Mouse (Mus musculus) forebrain, embryonic 11.5 days (tissue): ENCODE results near the gene Snapc4. TPM values are rescaled to one million over a fixed set of nuclear protein-coding genes. Genes with fewer than 3 reads are reported as not detected.
A peak's percentile ranks its signal among the peaks of the same experiment; 100 is the strongest.

Source experiments
- ATAC-seq: fragments of 200-750 bp; cut with Nextera tagmentation; replicated peaks from 2 replicates; pipeline ENCODE4 v1.8.0; 2017; ENCODE audit warnings: moderate TSS enrichment; ENCODE audit not compliant: low FRiP score
- DNase-seq: peaks from one replicate; pipeline ENCODE4 v3.0.0-alpha.2; 2017; ENCODE audit warnings: low spot score
- H3K27ac ChIP-seq: fragments of 300-500 bp; sonication (generic); 2 replicates; pipeline ENCODE4 v1.5.1; 2014; ENCODE audit warnings: low read depth, low read length
- H3K27me3 ChIP-seq: fragments of 300-500 bp; sonication (generic); 2 replicates; pipeline ENCODE4 v1.6.1; 2014; ENCODE audit warnings: mild to moderate bottlenecking, low read length, mixed read lengths; ENCODE audit not compliant: control insufficient read depth, insufficient read depth
- H3K36me3 ChIP-seq: fragments of 300-500 bp; sonication (generic); 2 replicates; pipeline ENCODE4 v1.6.1; 2014; ENCODE audit warnings: mild to moderate bottlenecking, low read length, moderate library complexity, mixed read lengths; ENCODE audit not compliant: control insufficient read depth, insufficient read depth
- H3K4me1 ChIP-seq: fragments of 300-500 bp; sonication (generic); replicated peaks from 2 replicates; pipeline ENCODE4 v1.6.1; 2014; ENCODE audit warnings: low read length, mixed read lengths; ENCODE audit not compliant: control insufficient read depth, insufficient read depth
- H3K4me2 ChIP-seq: fragments of 300-500 bp; sonication (generic); 2 replicates; pipeline ENCODE4 v1.6.1; 2014; ENCODE audit warnings: low read depth, mild to moderate bottlenecking, low read length, moderate library complexity, mixed read lengths; ENCODE audit not compliant: severe bottlenecking
- H3K4me3 ChIP-seq: fragments of 300-500 bp; sonication (generic); 2 replicates; pipeline ENCODE4 v1.5.1; 2014; ENCODE audit warnings: low read depth, low read length
- H3K9ac ChIP-seq: fragments of 300-500 bp; sonication (generic); 2 replicates; pipeline ENCODE4 v1.6.1; 2014; ENCODE audit warnings: low read length
- H3K9me3 ChIP-seq: fragments of 300-500 bp; sonication (generic); 2 replicates; pipeline ENCODE4 v1.6.1; 2016; ENCODE audit warnings: low read length, mixed read lengths; ENCODE audit not compliant: control insufficient read depth
- WGBS: fragments of 180-500 bp; shearing (Covaris S2); extraction: QIAGEN DNeasy Blood & Tissue Kit; methylation state at CpG from one replicate; pipeline ENCODE4 v1.1.7; 2014; 5-methylcytosine and 5-hydroxymethylcytosine counted together
- polyA plus RNA-seq: library from polyadenylated mRNA; unstranded; fragments of >200 nt; fragmentation: Nextera tagmentation; extraction: Ambion mirVana; gene quantifications from 2 replicates; pipeline ENCODE4 v1.2.1, GENCODE M21; 2014

Gene Snapc4
- polyA plus RNA-seq, 1 experiment from 2014 or later, result 40.6 TPM

DNA sequence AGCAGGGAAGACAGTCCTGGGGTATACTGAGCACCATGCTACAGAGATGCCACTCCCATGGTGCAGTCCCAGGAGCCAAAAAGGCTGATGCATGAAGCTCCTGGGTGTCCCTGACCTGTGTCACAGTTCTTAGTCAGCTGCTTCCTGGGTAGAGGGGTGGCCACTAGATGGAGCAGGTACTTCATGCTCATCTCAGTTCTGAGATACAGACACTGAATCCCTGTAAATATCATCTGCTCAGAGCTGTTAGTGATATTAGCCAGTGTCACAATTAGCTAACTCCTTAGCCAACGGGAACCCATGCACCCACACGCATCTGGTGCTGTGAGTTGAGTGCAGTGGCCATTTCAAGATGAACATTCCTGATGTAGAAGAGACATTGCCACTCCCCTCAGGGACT lies 55.5 kb downstream of the Snapc4 start:
- DNase-seq (no peak), ATAC-seq (no peak)
- Histone ChIP-seq H3K9ac (no peak overlapping the region), H3K4me2 (no peak overlapping the region), H3K27me3 (no peaks in the 10 kb centered on the region), H3K4me1 (no peaks in the 10 kb centered on the region), H3K27ac (no peak overlapping the region), H3K4me3 (no peak overlapping the region), H3K9me3 (no peaks in the 10 kb centered on the region), H3K36me3 (peaks cover 26% of the 10 kb centered on the region)
- 89% methylated on average over 2 of the region's 2 CpGs for WGBS

DNA sequence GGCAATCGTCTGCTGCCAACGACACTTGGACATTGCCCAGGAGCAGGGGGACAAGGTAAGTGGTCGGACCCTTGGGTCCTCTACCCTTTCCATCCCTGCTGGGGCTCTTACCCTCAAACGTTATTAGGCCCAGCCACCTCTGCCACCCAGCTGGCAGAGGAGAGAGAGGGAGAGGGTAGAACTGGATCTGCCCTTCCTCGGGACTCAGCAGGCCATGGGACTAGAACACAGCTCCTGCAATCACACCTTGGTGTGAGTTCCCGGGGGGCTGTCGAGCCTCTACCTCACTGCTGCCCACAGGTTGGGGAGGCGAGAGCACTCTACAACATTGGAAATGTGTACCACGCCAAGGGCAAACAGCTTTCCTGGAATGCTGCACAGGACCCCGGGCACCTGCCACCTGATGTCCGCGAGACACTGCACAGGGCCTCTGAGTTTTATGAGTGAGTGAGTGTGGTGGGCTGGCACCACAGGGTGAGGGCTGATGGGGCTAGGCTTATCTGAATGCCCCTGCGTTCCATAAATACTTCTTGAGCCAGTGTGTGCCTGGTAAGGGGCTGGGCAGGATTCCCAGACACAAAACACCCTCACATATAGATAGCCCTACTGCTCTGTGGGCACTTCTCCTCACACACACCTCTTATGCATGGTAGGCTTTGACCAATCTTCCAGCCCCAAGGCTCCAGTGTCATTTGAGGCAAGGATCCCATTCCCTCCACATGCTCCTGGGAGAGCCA lies 56.7 kb downstream of the Snapc4 start:
- Histone ChIP-seq H3K4me2 (no peak overlapping the region), H3K9me3 (no peaks in the 10 kb centered on the region), H3K9ac (no peak overlapping the region), H3K27me3 (no peaks in the 10 kb centered on the region), H3K27ac (no peak overlapping the region), H3K4me3 (no peak overlapping the region), H3K36me3 (peaks cover 26% of the 10 kb centered on the region), H3K4me1 (no peaks in the 10 kb centered on the region)
- WGBS, result 91% methylated on average over 13 of the region's 13 CpGs
- ATAC-seq, result no peak
- no peak for DNase-seq

- H3K9me3 ChIP-seq, result no peaks in the 10 kb centered on the region
- H3K36me3 ChIP-seq, result peaks cover 13% of the 10 kb centered on the region
- no peak overlapping the region for H3K4me3 ChIP-seq
- ATAC-seq, result no peak
- H3K27ac ChIP-seq, result no peak overlapping the region
- no peaks in the 10 kb centered on the region for H3K27me3 ChIP-seq
- H3K4me1 ChIP-seq, result peaks cover 11% of the 10 kb centered on the region; the same call in 1 of the 2 replicates
- no peak for DNase-seq
- WGBS, result 93% methylated on average over 14 of the region's 14 CpGs
- H3K9ac ChIP-seq, result no peak overlapping the region
- no peak overlapping the region for H3K4me2 ChIP-seq
Observed at GRCm38 (mm10) chr2:26320245-26321185, 59.9 kb downstream of the Snapc4 start.

DNA sequence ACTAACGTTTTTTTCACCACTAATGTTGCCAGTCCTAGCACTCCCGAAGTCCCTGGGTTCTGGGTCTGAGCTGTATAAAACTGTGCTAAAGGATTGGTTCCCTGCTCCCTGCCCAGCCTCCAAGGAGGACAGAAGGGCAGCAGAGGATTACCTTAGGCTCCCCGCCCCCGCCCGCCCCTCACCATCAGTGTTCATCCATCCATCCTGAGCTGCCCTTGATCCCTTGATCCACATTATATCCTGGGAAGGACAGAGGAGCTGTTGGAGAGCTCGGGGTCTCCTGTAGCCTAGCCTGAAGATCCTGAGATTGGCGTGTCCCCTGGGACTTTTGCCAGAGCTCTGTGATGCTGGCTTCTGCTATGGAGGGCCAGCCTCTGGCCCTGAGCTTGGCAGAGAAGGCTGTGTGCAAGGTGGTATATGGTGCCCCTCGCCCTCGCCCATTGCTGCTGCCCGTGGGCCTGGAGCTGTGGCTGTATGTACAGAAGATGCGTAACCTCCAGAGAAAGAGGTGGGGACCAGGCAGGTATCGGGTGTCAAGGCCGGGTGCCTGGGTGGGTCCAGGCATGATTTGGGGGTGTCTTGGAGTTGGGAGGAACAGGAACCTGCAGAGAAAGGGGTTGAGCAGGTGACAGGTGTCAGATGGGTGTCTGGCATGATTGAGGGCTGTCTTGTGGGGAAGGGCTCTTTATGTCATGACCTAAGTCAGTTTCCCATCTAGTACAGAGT lies 60.8 kb downstream of the Snapc4 start:
- no peak overlapping the region for H3K9ac ChIP-seq
- no peak for DNase-seq

GRCm38 (mm10) chr2:26319109-26319508 lies 61.3 kb downstream of the Snapc4 start:
- no peaks in the 10 kb centered on the region for H3K27me3 ChIP-seq
- H3K9me3 ChIP-seq, result no peaks in the 10 kb centered on the region
- peaks cover 10% of the 10 kb centered on the region for H3K36me3 ChIP-seq
- WGBS, result 91% methylated on average over 9 of the region's 9 CpGs
- no peak overlapping the region for H3K9ac ChIP-seq
- no peak for DNase-seq
- H3K4me1 ChIP-seq, result peaks cover 14% of the 10 kb centered on the region; the same call in 1 of the 2 replicates
- ATAC-seq, result no peak
- H3K27ac ChIP-seq, result no peak overlapping the region
- H3K4me3 ChIP-seq, result no peak overlapping the region
- H3K4me2 ChIP-seq, result no peak overlapping the region

More for the DNA sequence above, 60.8 kb downstream of the Snapc4 start:
- Histone ChIP-seq H3K4me1 (peaks cover 13% of the 10 kb centered on the region; the same call in 1 of the 2 replicates), H3K36me3 (peaks cover 13% of the 10 kb centered on the region), H3K27me3 (no peaks in the 10 kb centered on the region), H3K27ac (no peak overlapping the region), H3K9me3 (no peaks in the 10 kb centered on the region), H3K4me2 (no peak overlapping the region), H3K4me3 (no peak overlapping the region)
- no peak for ATAC-seq
- 86% methylated on average over 13 of the region's 13 CpGs for WGBS

- ATAC-seq, result no peak
- no peaks in the 10 kb centered on the region for H3K27me3 ChIP-seq
- no peak overlapping the region for H3K27ac ChIP-seq
- 0 out of 2 replicates have a peak, but pooled peaks cover under 1% of the 10 kb centered on the region for H3K36me3 ChIP-seq
- no peak overlapping the region for H3K4me2 ChIP-seq
- no peaks in the 10 kb centered on the region for H3K9me3 ChIP-seq
- H3K4me3 ChIP-seq, result no peak overlapping the region
- H3K9ac ChIP-seq, result no peak overlapping the region
- WGBS, result 81% methylated on average over 3 of the region's 3 CpGs
- H3K4me1 ChIP-seq, result peaks cover 14% of the 10 kb centered on the region; the same call in 1 of the 2 replicates
- DNase-seq, result no peak
Observed at GRCm38 (mm10) chr2:26317991-26318672, 62.3 kb downstream of the Snapc4 start.

DNA sequence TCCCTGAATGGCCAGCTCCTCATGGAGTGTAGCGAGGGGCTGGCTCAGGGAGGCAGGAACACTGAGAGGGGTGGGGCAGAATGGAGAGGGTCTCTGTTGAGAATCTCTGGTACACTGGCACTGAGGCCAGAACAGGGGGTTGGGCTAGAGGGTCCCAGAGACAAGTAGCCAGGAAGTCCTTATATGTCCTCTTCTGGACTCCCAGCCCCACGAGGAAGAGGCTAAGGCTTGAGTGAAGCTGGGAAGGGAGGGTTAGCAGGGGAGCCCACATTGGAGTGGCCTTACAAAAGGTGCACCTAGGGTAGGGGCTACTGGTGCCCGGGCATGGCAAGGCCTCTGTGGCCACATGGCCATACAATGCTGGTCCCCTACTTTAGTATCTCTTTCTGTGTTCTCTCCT lies 63.1 kb downstream of the Snapc4 start:
- DNase-seq, result no peak
- H3K4me1 ChIP-seq, result peaks cover 14% of the 10 kb centered on the region; the same call in 1 of the 2 replicates
- WGBS, result 79% methylated on average over 3 of the region's 3 CpGs
- H3K4me2 ChIP-seq, result peak overlapping the region; percentile 92; the same call in 1 of the 2 replicates
- H3K4me3 ChIP-seq, result 0 out of 2 replicates have a peak overlapping the region, but pooled peaks have one; percentile 90
- H3K9ac ChIP-seq, result peak overlapping the region; percentile 95
- H3K36me3 ChIP-seq, result no peaks in the 10 kb centered on the region
- H3K9me3 ChIP-seq, result no peaks in the 10 kb centered on the region
- no peaks in the 10 kb centered on the region for H3K27me3 ChIP-seq
- no peak for ATAC-seq
- H3K27ac ChIP-seq, result no peak overlapping the region
